ENCODE assay signal across 23 mouse cellular contexts in the genomic region with DNA sequence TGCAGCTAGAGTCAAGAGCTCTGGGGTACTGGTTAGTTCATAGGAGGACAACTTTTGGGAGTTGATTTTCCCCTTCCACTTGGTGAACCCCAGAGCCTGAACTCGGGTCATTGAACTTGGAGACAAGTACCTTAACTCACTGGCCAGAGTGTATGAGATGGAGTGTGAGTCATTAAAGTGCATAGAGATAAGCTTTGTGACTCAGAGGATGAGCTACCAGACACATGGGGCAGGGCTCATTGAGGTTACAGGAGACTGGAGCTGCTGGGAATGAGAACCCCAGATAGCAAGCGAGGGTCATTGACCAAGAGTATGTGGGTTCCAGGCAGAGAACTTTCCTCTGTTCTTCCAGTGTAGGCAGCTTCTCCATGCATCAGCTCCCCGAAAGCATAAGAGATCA. TPM values are rescaled to one million over a fixed set of nuclear protein-coding genes. Genes with fewer than 3 reads are reported as not detected.
"Had no signal": no experiment of that assay in that cellular context is flagged by ENCODE, and none has a peak within 500 bp of the region (broad histone marks: within the 10 kb centered on the region; RNA-seq: fewer than 3 reads in every experiment).

No protein-coding gene starts in this region.

- DNase-seq: kidney, postnatal 36 days; layer of hippocampus, postnatal 36 days; lung, adult 18-20 months; lung, postnatal 10 days; lung, postnatal 36 days; retina, postnatal 1 day; right cerebral cortex, postnatal 25 days; spleen, adult 18-20 months; thymus, postnatal 25 days had no signal

- H3K9me3 ChIP-seq: lung, embryonic 15.5 days; megakaryocyte, embryonic 14.5 days; midbrain, embryonic 10.5 days; midbrain, embryonic 13.5 days; neural tube, embryonic 13.5 days; stomach, embryonic 15.5 days had no signal

- ATAC-seq: midbrain, embryonic 13.5 days; midbrain, embryonic 16.5 days had no signal

- H3K27me3 ChIP-seq: lung, embryonic 15.5 days; megakaryocyte, embryonic 14.5 days; midbrain, embryonic 13.5 days; neural tube, embryonic 13.5 days; stomach, embryonic 15.5 days had no signal

- H3K4me1 ChIP-seq: lung, embryonic 15.5 days; midbrain, embryonic 10.5 days; stomach, embryonic 15.5 days had no signal

- H3K27ac ChIP-seq: kidney, postnatal 0 days; left cerebral cortex, adult 2 months; liver, embryonic 14.5 days; lung, embryonic 15.5 days; midbrain, embryonic 10.5 days; midbrain, embryonic 13.5 days; neural tube, embryonic 13.5 days; stomach, embryonic 15.5 days had no signal

- H3K36me3 ChIP-seq: lung, embryonic 15.5 days; midbrain, embryonic 10.5 days; midbrain, embryonic 13.5 days; neural tube, embryonic 13.5 days; stomach, embryonic 15.5 days had no signal

- H3K4me3 ChIP-seq: left cerebral cortex, adult 2 months; lung, embryonic 15.5 days; megakaryocyte, embryonic 14.5 days; midbrain, embryonic 10.5 days; midbrain, embryonic 13.5 days; myocyte; neural tube, embryonic 13.5 days; stomach, embryonic 15.5 days had no signal

- H3K4me2 ChIP-seq: liver, embryonic 11.5 days; lung, embryonic 15.5 days; midbrain, embryonic 13.5 days; neural tube, embryonic 13.5 days; stomach, embryonic 15.5 days had no signal

- H3K9ac ChIP-seq: liver, embryonic 14.5 days; lung, embryonic 15.5 days; midbrain, embryonic 13.5 days; neural tube, embryonic 13.5 days; stomach, embryonic 15.5 days had no signal

RNA-seq across cellular contexts. Expression of a gene that starts 59.3 kb away (rescaled TPM):
- total RNA-seq: monocyte, adult 5-6 weeks; neutrophil, adult 5-6 weeks had no signal
- polyA plus RNA-seq: myocyte had no signal
